Mouse (Mus musculus): Measurements from ENCODE around the gene Cxcl2.

The Cxcl2 gene

GRCm38 (mm10) chr5:90903339-90904020 is at the start of gene Cxcl2:
Gene Cxcl2 (plus strand): TSS chr5:90903871.
- DNase-seq (ENCODE audit: low read depth, low spot score) = peak; percentile 37

- DNase-seq (ENCODE audit: low read depth, low spot score) = no peak
These were observed 48.1 kb upstream of the Cxcl2 start for GRCm38 (mm10) chr5:90855308-90856230.

DNA sequence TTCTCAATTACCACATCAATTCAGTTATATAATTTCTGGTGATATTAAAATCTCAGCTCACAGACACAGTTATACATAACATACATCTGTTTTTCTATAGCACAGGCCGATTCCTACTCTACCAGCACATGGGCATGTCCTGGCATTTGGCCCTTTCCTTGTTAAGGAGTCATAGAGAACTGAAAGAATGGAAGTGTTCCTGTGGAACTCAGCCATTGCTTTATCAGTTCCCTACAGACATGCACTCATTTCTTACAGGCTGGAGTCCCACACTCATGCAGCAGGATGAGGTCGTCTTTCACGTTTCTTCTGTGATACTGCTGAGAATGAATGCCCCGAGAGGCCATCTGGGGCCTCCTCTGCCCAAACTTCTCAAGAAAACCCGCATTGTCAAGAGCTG is 46.2 kb upstream of the Cxcl2 start:
- DNase-seq (ENCODE audit: low read depth, low spot score) = no peak

- no peak for DNase-seq (ENCODE audit: low read depth, low spot score)
These were observed 45.2 kb upstream of the Cxcl2 start for GRCm38 (mm10) chr5:90858429-90858828.

- no peak for DNase-seq (ENCODE audit: low read depth, low spot score)
These were observed 44.6 kb upstream of the Cxcl2 start for GRCm38 (mm10) chr5:90859031-90859430.

DNA sequence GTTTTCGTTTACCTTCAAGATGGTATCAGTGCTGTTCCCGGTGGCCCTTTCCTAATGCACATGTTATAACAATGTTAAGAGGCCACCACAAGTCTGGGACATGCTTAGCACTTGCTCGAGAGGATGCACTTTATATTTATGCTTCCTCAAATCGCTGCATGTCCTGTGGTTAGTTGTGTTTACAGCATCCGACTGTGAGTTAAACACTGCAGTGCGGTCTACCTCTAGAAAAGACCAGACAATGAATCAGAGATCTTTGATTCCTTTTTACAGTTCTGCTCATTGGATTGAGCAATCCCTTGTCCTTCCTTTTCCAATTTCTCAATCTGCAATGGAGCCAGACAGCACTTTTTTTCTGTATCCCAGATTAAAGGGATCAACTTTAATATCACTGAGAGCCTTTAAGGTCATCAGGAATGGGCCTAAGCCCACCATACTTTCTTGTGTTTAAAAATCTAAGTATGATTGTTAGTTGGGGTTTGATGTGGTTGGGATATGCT is 41.7 kb upstream of the Cxcl2 start:
- DNase-seq (ENCODE audit: low read depth, low spot score) = no peak

DNA sequence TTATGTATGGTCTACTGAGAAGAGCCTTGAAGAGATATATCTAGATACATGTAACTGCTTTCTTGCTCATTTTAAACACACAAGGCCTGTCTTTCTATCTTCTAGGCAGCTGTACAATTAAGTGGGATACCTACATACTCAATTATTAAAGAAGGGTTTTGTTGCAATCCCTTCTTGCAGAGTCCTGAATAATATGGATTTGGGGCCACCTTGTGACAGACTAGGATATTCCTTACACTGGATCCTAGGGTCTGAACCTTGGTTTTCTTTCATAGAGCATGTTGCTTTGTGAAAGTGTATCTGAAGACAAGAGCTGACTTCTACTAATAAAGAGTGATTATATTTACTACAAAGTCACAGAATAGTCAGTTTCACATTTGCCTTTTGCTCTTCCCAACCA is 36.9 kb upstream of the Cxcl2 start:
- DNase-seq (ENCODE audit: low read depth, low spot score) = no peak

- no peak for DNase-seq (ENCODE audit: low read depth, low spot score)
These were observed 31.3 kb upstream of the Cxcl2 start for GRCm38 (mm10) chr5:90872377-90872776.

- no peak for DNase-seq (ENCODE audit: low read depth, low spot score)
These were observed 27.6 kb upstream of the Cxcl2 start for GRCm38 (mm10) chr5:90876045-90876444.

GRCm38 (mm10) chr5:90876471-90877172 is 27.0 kb upstream of the Cxcl2 start:
- DNase-seq (ENCODE audit: low read depth, low spot score) = no peak

DNA sequence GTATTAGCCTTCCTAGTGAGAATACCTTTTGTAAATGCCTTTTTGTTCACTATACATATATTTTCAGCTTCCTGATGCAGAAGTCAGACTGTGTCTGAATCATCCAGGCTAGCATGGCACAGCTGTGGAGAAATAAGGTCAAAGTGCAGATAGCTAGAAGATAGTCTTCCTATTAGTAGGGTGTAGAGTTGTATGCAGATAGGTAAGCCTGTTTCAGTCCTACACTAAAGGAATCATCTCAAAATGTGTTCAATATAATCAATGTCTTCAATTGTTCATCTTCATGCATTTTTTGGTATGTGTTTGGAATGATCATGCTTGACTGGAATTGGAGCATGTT is 26.5 kb upstream of the Cxcl2 start:
- DNase-seq (ENCODE audit: low read depth, low spot score) = no peak

GRCm38 (mm10) chr5:90879307-90880014 is 24.2 kb upstream of the Cxcl2 start:
- DNase-seq (ENCODE audit: low read depth, low spot score) = no peak

- DNase-seq (ENCODE audit: low read depth, low spot score) = no peak
These were observed 23.3 kb upstream of the Cxcl2 start for GRCm38 (mm10) chr5:90880335-90880850.

- DNase-seq (ENCODE audit: low read depth, low spot score) = no peak
These were observed 22.6 kb upstream of the Cxcl2 start for GRCm38 (mm10) chr5:90881021-90881420.

DNA sequence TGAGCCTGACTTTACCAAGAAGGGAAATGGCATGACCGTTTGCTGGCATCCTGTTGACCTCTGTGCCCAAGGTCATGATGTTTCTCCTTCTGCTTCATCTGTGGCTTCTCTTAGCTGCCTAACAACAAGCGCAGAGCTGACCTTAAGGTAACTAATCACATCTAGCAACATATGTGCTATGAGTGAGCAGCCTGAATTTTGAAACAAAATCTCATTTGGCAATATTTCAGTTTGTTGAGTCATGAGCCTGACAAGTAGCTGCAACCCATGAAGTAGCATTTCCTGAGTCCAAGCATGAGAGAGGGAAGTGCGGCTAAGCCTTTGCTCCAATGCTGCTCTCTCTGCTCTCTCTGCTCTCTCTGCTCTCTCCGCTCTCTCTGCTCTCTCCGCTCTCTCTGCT is 22.0 kb upstream of the Cxcl2 start:
- peak; percentile 9 for DNase-seq (ENCODE audit: low read depth, low spot score)

- no peak for DNase-seq (ENCODE audit: low read depth, low spot score)
These were observed 21.5 kb upstream of the Cxcl2 start for GRCm38 (mm10) chr5:90882146-90882545.

DNA sequence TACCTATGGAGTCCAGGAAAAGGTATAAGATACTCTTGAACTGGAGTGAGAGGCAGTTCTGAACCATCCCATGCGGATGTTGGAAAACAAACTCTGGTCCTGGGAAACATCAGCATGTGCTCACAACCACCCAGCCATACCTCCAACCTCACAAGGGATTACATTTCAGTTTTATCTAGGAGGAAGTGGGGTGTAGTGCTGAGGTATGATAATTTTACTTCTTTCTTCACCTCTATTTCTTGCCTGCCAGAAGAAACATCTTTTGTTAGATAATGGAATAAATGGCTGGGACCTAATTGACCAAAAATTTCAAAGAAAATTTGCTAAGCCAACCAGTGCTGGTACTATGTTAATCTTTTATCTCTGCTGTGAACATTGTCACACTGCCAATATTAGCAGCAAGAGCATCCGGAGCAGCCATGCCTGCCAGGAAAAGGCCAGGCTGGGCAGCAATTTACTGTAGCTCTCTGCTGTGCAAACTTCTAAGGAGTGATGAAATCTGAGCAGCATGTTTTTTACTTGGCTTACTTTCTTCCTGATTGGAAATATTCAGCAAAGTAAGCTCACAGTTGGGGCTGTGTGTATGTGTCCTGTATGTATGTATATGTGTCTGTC is 18.9 kb upstream of the Cxcl2 start:
- DNase-seq (ENCODE audit: low read depth, low spot score) = no peak

DNA sequence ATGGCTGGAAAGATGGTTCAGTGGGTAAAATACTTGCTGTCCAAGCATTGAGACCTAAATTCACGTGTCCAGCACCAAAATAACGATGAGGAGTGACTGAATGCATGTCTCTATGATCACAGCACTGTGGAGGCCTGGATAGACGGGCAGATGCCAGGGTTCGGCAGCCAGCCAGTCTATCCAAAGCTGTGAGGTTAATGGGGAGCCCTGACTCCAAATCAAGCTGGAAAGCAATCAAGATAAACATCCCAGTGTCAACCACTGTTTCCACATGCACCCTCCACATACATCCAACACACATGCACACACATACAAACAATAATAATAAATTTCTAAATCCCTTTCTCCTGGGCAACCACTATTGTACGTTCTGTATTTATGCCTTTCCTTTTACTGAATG is 15.0 kb upstream of the Cxcl2 start:
- DNase-seq (ENCODE audit: low read depth, low spot score) = no peak

DNA sequence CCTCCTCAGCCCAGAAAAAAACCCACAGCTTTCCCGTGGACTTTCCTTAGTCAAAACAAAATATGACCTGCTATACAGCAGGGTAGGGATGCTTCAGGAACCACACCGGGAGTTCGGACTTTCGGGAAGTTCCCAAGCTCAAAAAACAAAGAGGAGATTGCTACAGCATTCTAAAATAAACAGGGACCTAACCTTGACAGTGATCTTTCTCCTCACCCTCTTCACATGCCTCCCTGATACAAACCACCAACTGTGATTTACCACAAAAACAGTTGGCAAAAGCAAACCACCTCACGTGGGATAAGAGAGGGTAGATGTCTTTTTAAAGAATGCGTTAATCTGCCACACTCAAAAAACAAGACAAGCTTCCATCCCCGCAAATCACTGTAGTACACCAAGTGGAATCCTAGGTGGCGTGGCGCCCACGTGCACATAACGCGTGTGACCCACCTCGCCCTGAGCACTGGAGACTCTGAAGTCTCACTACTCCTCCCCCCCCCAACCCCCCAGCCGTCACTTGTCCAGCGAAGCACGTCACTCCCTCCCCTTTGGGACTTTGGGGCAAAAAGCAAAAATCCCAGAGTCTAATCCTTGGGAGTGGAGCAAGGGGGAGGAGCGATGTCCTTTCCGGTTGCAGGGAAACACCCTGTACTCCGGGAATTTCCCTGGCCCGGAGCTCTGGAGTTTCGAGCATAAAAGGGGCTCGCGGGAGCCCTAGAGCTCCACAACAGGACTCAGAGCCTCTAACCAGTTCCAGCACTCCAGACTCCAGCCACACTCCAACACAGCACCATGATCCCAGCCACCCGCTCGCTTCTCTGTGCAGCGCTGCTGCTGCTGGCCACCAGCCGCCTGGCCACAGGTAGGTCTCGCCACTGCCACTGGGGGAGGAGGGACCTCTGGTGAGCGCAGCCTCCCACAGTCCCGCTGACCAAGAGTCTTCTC is 12.9 kb upstream of the Cxcl2 start, which contains the start of gene Cxcl1:
TSS of gene Cxcl1 (plus strand) at position 723 of the 945 bp plus-strand sequence.
- DNase-seq (ENCODE audit: low read depth, low spot score) = no peak

GRCm38 (mm10) chr5:90891464-90891813 is 12.2 kb upstream of the Cxcl2 start:
- DNase-seq (ENCODE audit: low read depth, low spot score) = no peak

All from A20 (cell line).